Mouse (Mus musculus) embryo, embryonic 10 days (tissue): Measurements from ENCODE around the gene Camta1.

Experiments used
- DNase-seq: peaks from one replicate; pipeline ENCODE4 v3.0.0-alpha.2; 2015; ENCODE audit warnings: low spot score

Camta1 gene

DNA sequence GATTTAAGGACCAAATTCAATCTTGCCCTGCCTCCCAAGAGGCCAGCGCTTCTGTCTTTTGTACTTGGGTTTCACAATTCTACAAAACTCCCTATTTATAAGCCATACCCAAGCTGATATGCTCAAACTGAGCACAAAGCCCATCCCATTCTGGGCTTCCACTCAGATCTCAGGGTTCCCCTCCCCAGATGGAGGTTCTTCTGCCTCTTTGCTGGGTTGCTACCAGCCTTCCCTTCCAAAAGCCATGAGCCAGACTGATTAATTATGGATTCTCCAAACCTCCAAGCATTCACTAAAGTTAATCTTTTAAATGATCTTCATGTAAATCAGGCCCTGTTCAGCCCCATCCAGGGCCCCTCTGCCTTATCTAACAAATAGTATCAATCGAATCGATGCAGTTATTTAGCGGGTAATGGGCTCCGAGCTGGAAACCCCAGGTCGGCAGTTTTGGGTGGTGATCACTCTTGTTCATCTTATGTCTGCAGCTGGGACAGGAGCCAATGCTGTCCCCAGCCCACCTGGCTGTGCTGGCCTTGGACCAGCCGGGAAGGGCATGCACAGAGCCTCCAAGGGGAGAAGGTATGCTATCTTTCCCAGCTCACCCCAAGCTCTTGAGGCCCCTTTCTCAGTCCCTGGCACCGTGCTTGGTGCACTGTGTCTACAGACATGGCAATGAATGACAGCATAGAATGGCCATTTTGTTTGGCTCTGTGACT lies 534.5 kb downstream of the Camta1 start:
- DNase-seq: no peak

DNA sequence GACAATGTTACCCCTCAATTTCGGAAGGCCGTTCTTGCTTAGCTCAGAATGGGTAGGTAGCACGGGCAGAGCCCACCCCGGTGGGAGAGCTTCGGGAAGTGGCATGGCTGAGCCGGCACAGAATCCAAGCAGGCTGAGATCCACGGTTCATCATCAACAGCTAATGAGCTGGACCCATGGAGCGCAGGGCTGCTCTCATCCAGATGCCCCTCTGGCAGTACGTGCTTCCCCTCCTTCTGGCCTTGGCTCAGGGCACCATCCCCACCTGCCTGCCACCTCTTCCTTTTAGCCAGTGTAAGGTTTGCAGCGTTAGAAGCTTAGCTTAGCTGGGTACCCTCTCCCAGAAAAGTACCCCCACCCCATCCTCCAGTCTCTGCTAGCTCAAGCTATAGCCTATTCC lies 545.2 kb downstream of the Camta1 start:
- DNase-seq: no peak

DNA sequence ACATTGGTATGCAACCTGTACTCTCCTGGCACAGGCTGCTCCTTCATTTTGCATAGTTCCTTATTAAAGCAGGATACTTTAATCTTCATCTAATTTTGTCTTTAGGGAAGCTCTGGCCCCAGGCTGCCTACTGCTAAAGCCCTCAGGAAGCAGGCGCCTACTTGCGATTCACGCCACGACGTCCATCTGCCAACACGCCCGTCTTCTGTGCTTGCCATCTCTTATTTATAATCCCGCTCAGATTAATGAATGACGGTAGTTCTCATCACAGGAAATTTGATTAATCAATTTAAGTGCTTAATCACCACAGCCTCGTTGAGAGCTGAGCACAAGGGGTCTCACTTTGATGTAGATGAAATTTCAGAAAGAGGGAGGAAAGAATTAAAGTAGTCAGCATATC lies 546.0 kb downstream of the Camta1 start:
- no peak for DNase-seq

DNA sequence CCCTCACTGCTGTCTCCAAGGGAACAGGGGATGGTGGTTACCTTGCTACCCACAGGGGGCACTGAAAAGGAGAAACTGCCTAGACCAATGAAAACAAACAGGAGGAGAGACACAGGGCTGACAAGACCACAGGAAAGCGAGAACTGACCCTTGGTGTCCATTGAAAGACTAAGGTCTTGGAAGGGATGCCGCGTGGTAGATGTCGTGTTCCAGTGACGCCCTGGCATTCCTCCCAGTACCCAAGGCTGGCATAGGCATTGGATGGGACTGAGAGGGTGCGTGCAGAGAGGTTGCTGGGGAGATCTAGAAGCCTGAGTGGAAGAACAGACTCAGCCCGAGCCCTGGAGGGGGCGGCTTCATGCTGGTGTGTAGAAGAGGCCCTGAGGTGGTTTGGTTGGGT lies 550.9 kb downstream of the Camta1 start:
- DNase-seq: no peak

DNA sequence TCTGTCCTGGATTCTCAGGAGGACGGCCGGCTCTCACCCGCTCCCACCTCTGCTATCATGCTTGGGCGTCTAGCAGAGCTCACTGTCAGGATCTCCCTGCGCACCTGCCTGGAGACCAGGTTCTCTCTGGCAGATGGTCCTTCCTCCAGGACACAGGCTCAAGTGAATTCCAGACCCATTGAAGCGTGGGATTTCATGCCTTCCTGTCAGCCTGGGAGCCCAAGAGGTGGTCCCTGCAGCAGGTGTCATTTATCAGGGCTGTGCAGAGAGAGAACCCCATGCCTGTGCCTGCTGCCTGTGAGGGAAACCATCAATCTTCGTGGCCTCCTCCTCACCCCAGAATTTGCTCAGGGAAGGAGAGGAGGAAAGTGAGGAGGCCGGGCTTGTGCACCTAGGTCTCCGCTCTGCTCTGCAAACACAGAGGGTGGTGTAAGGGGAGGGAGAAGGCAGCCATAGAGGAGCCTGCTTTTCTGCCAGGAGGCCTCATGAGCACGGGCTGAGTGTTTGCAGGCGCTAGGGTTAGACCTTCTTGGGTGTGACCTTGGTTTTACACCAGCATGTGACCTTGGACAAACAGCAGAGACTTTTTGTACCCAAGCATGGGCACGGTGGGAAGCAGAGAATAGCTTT lies 551.5 kb downstream of the Camta1 start:
- DNase-seq: peak; percentile 17

DNA sequence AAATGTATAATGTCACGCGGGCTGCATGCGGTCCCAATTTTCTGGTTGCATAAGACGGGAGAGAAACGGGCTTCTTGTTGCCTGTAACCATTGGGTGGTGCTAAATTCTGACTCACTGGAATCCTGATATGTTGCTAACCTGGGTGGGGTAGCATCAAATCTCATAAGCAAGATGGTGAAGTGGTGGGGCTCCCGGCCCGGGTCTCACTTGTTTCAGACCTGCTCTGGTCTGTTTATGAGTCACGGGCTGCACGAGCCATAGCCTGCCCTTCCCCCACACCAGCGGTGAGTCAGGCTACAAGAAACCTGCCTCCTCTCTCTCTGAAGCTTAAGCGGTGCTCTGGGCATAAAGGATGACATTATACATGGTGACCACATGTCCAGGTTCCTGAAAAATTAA lies 554.8 kb downstream of the Camta1 start:
- no peak for DNase-seq

DNA sequence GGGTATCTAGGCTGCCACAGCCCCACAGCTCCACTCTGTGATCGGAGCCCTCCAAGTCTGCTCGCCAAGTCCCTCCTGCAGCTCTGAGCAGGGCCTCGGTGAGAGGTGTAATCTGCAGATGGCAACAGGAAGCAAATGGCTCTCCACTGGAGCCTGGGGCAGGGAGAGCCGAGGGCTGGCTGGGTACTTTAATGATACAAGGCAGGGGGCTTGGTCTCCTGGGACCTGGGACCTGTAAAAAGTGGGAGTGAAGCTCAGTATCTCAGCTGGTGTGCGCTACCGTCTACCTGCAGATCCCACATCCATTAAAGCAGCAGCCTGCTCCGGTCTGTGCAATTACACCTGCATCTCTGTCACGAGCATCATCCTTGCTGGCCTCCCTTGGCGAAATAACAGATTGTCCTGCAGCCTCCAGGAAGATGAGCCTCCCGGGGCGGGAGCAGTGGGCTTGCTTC lies 555.3 kb downstream of the Camta1 start:
- no peak for DNase-seq

DNA sequence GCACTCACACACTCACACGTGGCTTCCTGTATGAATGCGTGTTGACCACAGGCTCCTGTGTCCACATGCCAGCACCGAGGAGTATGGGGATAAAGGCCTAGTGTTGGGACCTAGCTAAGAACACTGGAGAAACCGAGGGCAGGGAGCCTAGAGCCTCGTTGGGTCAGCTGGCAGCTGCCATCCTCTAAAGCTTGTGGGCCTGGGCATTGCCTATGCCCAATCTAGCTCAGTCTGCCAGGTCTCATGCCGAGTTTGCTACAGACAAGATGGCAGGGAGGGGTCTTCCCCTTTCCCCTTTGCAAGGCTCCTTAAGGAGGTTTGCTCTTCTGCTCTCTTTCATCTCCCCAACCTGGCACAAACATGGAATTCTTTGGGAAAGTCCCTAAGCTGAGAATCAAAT lies 555.9 kb downstream of the Camta1 start:
- no peak for DNase-seq

DNA sequence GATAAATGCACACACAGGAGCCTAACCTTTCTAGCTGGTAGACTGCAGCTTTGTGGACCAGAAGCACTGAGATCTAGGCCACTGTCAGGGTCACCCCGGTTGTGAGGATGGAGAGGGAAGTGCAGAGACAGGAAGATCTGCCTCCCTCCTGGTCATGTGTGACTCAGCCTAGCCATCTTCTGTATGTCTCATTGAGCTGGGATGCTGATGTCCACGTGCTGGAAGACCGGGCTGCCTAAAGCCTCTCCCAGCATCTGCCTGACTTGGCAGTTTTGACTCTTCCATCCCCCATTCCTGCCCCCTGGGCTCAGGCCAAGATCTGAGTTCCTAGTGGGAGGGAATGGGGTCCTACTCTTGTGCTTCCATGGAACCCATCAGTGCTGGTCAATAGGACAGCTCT lies 557.7 kb downstream of the Camta1 start:
- no peak for DNase-seq

DNA sequence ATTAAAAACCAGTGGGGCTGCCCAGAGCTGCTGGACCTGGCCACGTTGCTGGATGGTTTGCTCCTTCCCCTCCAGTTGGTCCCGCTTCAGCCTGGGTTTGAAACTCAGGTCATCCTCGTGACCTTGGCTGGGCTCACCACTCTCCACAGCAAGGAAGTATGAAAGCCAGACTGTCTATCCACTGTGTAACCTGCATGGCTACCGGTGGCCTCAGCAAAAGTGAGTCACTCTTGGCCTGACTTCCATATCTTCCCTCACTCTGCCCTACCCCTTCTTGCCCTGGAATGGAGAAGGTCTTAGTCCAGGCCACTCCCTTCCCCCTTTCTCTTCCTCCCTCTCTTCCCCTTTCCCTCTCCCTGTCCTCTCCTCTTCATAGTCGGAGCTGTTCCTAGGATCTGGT lies 558.2 kb downstream of the Camta1 start:
- DNase-seq: no peak

DNA sequence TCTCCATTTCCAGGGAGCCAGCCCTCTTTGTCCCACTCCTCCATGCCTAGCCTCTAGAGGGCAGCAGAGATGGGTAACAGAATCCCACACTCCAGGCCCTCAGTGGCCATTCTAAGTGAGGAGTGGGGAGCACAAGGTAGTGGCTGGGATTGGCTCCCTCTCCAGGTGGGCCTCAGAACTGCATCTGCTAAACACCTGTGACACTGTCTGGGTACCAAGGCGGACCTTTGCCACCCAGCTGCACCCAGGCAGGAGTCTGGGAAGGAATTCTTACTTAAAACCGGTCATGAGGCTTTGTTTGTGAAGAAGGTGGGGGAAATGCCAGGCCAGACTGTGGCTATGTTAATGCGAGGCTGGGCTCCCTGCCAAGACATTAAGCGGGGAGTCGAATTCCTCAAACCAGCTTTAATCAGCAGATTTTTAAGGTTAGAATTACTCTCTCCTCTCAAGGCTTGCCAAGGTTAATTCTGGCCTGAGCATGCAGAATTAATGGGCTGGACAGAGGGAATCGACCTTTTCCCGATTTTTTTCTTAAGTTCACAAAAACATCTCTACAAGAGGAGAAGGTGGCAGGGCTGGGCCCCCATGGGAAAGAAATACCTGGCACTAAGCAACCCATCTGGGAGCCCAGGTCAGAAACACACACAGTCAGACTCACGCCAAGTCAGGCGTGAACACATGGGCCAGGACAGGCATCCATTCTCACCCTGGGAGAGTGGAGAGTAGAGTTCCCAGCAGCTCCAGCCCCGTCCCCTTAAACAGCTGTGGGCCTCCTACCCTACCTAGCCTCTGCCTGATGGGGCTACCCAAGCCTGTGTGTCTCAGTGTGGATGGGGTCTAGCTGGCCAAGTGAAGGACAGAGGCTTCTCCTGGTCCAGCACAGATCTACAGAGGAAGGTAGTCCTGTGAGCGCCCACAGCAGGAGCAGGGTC lies 559.2 kb downstream of the Camta1 start:
- DNase-seq: peak; percentile 84

DNA sequence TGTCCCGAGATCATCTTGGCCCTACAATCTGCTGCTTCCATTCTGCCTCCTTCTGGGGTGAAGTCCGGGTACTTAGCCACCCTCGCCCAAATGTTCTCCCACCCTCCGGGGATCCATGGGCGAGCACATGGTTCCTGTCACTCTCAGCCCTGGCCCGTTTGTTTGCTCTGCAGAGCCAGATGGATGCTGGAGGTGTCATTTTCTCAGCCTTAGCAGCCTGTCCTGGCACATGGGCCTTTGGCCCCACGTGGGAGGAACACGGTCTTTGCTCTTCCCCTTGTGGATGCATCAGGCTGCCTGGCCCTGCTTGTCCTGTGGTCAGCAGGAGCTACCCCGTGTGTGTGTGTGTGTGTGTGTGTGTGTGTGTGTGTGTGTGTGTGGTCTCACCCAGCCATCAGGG lies 560.3 kb downstream of the Camta1 start:
- no peak for DNase-seq

DNA sequence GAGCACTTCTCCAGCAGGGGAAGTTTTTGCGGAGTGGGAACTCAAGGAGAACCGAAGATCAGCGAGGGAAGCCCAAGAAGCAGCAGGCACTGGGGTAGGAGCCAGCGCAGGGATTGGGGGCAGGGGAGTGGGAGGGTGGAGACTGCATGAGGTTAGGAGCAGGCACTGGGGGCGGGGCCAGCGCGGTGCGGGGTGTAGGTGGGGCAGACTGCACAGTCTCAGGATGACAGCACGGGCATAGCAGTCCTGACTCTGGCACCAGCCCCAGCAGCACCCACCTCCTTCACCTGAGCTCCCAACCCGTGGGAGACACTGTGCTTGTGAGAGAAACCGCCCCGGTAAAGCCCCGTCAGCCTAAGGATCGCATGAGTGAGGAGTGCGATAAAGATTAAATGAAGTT lies 561.0 kb downstream of the Camta1 start:
- no peak for DNase-seq

DNA sequence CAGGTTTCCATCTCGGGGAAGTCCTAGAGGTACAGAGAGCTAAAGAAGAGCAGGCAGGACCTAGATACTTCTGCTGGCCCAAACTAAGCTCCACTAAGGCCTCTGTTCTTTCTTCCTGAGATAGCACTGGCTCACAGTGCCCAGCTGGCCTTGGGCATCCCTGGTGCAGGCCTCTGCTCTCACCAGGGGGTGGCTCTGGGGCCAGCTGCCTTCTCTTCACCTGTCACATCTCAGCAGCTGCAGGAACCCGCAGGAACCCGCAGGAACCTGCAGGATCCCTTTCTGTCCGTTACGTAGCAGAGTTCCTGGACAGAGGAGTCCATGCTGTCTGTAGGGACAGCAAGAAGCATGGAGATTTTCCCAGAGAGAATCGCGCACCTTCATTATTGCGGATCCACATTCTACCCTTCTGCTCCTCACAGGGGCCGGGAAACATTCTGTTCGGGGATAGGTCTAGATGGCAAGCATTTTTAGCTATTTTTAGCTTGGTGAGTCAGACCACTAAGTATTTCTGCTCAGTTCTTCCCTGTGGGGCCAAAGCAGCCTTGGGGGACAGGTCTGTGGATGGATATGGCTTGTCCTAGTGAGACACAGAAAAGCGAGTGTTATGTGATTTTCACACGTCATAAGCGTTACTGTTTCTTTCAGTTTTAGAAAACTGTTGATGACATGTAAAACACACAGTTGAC lies 566.0 kb downstream of the Camta1 start:
- no peak for DNase-seq

DNA sequence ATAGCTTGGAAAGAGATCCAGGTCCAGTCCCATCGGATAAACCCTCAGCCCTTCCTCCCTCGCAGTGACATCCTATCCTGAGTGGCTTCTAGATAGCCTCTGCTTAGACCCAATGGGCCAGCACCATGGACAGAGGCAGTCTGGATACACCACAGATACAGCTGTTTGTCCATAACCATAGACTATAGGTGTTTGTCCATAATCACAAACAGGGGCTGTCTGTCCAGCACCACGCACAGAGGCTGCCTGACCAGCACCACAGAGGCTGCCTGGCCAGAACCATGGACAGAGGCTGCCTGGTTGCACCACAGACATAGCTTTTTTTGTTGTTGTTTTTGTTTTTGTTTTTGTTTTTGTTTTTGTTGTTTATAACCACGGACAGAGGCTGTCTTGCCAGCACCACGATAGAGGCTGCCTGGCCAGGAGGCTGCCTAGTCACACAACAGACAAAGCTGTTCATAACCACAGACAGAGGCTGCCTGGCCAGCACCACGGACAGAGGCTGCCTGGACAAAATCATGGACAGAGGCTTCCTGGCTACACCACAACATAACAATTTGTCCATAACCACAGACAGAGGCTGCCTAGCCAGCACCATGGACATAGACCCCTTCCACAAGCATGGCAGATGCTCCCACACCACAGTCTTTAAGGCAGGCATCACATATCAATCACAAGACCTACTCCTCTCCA lies 572.6 kb downstream of the Camta1 start:
- peak; percentile 72 for DNase-seq

DNA sequence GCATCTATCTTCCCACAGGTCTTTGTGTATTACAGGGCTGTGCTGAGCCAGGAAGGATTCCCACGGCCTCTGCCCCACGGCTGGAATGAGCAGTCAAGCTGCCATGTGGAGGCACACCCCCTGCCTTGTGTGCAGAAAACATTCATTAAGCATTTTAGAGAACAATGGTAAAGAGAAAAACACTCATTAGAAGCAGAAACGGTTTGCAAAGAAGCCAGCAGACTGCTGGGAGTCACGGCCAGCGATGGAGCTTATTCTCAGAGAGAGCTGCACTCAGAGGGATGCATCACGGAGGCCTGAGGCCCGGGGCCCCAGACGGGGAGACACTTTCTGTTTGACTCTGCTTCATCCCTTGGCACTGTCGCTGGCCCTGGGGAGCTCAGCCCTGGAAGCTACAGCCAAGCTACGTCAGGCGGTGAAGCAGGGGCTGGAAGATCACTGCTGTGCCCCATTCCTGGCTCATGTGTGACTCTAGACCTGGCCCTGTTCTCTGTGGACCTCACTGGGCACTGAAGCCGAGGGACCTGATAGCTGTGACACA lies 575.7 kb downstream of the Camta1 start:
- DNase-seq: no peak

DNA sequence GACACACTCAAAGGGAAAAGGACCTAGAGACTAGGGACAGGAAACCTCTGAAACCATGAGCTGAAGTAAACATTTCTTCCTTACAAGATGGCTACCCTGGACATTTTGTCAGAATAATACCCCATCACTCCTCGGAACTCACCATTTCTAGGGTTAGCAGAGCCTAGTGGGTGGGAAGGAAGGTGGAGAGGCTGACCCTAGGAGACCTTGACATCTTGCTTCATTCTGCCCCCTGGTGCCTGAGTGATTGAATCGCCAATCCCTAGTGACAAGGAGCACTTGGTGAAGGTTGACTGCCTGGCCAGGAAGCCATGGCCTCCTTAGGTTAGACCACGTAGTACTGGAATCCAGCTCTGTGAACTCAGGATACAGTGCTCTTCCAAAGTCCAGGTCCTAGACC lies 576.2 kb downstream of the Camta1 start:
- DNase-seq: no peak

DNA sequence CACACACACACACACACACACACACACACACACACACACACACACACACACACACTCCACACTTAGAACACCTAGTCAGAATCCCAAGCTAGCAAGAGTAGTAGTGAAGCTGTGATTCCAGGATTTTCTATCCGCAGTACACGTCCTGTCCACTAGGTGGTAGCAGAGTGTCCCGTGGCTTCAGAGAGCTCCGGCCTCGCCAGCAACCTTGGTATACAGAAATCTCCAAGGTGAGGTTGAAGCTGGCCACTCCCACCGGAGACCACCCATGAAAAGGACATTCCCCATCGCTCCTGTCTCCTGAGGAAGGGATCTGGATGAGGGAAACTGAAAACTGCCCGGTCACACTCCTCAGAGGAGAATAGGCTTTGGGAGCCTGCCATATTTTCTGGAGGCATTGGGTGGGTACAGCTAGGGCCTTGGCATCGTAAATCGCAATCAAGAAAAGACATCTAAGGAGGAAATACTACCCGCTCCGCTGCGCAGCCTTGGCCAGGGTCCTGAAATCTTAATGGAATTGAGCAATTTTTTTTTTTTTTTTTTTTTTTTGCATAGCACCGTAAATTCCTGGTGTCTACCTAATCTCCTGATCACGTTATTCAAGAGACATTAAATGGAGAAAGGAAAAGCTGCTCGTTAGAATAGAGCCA lies 578.5 kb downstream of the Camta1 start:
- DNase-seq: peak; percentile 75

DNA sequence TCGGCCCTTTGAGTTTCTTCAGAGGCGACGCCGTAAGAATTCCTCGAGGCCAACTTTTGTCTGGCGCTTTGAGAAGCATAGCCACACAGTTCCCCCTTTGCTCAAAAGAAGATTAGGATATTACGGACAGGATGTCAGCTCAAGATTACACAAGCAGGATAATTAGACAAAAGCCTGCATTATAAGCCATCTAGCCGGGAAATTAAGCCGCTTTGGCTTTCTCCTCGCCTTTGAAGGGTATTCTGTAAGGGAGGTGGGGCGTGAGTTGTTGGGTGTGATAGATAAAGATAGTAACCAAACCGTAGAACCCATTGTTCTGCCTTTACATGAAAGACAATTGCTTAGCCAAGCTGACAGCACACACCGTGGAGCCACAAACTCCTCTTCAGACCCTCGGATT lies 579.6 kb downstream of the Camta1 start:
- DNase-seq: no peak

DNA sequence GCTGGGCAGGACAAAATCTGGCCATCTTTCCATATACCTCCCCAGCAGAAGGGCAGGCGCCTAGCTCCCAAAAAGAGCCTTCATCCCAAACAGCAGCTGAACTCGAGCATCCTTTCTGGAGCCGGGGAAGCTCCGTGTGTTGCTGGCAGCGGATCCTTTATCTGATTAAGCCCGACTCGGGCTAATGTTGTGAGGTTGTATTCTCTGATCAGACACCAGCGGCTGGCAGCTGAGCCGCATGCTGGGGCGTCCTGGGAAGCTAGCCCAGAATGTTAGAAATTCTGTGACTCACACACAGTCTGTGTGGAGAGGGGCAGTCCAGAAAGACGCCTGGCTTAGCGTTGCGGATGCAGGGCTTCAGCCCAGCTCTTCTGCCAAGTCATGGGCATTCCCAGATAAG lies 586.4 kb downstream of the Camta1 start:
- no peak for DNase-seq
